Mouse (Mus musculus) hematopoietic stem cell, adult 5-6 weeks (primary cell): ENCODE results near the gene 6430548M08Rik. TPM values are rescaled to one million over a fixed set of nuclear protein-coding genes. Genes with fewer than 3 reads are reported as not detected.

Experiments
- ATAC-seq, 2 experiments: fragments of 125-278 bp in 1 of 2; replicated peaks in 1 of 2; 2 replicates each; pipeline ENCODE4 v1.8.0; 2016 to 2017; ENCODE audit warnings: inconsistent platforms in 2 of 2, mild to moderate bottlenecking in 2 of 2, moderate number of reproducible peaks in 2 of 2, low read depth in 1 of 2, moderate TSS enrichment in 1 of 2; ENCODE audit not compliant: low FRiP score in 2 of 2, poor library complexity in 2 of 2, severe bottlenecking in 2 of 2, insufficient read depth in 1 of 2, low TSS enrichment in 1 of 2
- total RNA-seq: library from RNA; stranded (forward); fragments of 172-1452, 232-1000 nt; gene quantifications from 2 replicates; pipeline ENCODE4 v1.2.3, GENCODE M21; 2017

Gene 6430548M08Rik
- total RNA-seq, 1 experiment from 2014 or later = 4.9 TPM

DNA sequence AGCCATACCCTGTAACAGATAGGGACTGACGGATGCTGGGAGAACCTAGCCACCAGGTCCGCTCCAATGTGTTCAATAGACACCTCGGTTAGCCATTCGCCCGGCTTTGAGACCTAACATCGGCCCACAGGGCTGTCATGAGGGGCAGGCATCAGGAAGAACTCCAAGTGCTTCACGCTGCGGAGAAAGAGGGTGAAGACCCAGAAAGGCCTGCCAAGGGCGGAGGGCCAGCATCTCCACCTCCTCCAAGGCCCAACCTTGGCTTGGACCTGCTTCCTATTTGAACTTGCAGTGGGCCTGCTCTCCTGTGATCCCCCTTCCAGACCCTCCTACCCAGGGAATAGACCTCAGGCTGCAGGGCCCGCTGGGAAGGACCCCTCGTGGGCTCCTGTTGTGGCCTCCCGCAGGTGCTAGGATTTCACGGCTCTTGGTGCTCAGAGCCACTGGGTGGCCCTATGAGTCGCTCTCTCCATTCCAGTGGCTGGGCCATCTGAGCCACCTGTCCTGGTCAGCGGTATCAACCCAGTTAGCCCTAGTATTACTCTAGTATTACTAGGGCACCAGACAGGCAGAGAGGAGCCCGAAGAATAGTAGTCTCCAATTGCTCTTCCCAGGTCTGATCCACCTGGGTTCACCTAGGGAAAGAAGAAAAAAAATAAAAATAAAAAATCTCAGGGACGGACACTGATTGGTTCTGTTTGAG, 76.3 kb downstream of the 6430548M08Rik start:
- ATAC-seq = no peak

DNA sequence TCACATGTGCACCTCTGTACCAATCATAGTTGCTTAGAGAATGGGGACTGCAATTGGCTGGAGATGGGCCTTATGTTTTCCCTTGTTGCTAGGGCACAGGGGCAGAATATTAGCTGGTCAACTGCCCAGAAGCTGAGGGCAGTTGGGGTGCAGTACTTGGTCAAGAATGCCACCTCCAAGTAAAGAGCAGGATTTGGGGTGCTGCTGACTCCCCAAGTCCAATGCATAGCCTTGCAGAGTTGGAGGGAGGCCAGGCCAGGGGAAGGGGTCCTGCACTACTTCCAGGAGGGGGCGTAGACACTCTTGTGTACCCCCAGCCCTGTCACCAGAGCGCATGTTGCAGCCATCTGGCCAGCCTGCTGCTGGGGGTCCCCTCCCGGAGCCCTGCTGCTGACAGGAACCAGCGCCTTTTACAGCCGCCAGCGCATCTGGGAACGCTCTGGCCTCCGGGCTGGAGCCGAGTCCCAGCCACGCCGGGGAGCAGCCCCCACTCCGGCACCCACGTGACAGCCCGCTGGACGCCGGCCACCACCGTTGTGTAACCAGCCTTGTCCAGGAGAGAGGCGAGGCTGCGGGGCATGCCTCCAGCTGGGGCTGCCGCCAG, 77.0 kb downstream of the 6430548M08Rik start:
- ATAC-seq = no peak

DNA sequence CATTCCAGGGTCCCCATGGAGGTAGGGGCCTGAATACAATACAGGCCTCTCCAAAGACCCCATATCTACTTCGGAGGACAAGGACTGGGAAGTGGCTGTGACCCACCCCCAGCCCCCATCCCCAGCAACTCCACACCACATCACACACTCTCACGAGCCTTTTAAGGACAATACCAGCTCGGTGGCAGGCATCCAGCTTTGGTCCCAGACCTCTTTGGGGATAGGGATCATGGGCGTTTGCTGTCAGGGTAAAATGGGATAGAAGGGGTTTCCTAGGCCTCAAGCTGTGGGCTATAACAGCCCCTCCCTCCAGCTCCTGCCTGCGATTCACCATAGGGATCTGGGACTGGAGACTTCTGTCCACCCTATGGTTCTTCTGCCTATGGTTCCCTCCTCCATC, 77.7 kb downstream of the 6430548M08Rik start:
- no peak for ATAC-seq

DNA sequence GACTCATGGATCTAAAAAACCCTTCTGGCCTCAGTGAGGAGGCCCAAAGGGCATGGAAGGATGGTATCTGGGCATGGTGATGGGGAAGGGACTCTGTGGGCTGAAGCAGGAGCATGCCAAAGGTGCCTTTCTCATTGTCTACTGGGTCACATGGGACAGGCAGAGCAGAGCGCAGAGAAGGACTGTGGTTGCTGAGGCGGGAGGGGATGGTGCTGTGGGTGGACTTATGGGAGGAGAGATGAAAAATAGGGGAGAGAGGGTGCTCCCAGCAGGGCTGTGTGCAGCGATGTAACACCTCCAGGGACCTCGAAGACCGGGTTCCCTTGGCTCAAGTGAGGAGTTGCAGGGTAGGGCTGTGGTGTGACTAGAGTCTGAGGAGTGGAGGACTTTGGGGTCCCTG, 78.2 kb downstream of the 6430548M08Rik start:
- no peak for ATAC-seq

DNA sequence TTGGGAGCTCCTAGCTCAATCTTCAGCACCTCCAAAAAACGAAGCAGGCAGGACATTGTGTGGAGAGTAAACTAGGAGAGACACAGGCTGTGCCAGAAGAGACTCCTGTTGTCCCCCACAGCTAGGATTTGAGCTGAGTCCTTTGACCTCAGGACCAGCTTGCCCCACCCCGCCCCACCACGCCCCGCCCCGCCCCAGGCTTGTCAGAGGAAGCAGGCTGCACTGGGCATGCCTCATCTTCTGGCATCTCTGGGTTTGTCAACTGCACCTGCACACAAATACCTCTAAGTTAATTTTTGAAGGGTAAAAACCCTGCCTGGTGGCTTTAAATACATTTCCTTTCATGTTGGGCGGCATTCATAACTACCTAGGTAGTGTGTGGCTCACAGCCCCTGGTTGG, 87.4 kb downstream of the 6430548M08Rik start:
- ATAC-seq = no peak

DNA sequence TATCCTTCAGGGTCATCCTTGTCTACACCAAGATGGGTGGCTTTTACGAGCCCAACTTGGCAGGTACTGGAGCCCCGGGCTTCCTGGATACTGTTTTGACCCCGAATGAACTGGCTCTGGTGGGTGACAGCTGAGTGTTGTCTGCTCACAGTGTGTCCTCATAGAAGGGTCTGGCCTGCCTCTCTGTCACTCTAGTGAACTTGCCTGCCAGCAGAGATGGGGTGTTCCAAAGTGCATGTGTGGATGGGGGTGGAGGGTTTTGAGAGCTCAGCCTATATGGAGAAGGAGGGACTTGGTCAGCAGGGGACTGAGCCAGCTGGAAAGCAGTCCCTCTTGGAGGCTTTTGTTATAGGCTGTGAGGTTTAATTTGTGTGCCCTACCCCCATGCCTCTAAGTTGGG, 88.6 kb downstream of the 6430548M08Rik start:
- no peak for ATAC-seq

DNA sequence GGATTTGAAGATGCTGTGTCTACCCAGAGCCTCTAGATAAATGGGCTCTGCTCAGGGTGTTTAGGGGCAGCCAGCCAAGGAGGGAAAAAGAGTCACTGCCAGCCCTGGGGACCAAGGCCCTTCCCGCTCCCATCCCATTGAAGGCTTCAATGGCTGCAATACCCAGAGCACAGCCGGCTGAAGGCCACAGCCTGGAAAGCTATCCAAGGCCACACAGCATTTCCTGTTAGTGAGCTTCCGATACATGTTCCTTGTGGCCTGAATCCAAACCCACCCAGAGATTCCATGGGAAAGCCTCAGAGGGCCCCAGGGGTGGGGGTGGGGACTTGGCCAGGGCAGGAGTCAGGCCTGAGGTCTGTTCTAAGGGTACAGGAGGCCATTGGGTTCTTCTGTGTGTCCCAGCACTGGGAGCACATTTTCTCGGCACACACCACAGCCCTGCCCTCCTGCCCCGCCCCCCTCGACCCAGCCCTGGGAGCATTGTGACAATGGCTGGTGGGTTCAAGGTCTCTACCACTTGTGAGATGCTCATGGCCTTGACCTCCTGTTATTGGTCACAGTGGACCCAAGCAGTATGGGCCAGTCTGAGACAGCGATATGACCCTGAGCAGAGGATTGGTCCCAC, 90.9 kb downstream of the 6430548M08Rik start:
- no peak for ATAC-seq

DNA sequence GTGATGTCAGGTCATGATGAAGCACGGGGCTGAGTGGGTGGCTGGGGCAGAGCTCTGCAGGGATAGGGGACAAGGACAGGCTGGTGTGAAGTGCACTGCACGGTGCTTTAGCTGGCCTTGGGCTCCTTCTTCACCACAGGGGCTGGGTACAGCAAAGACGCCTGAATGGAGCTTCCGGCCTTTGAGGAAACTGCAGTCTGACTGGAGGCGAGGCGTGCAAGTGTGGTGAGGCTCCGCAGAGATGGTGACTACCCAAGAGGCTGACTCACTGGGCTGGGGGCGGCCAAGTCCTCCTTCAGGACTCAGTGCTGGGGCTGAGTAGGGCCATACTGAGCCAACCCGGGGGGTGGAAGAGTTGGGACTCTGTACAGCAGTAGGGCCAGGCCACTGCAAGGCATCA, 92.0 kb downstream of the 6430548M08Rik start:
- peak; percentile 25 to 62; a peak in 1 of 4 replicates for ATAC-seq

DNA sequence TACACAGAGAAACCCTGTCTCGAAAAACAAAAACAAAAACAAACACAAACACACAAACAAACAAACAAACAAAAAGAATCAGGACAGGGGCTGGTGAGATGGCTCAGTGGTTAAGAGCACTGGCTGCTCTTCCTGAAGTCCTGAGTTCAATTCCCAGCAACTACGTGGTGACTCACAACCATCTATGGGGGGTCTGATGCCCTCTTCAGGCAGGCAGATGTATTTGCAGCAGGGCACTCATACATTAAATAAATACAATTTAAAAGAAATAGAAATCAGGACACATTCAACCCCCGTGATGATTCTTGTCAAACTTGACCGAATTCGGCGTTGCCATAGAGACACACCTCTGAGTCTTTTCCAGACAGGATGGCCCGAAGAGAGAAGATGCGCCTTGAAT, 93.4 kb downstream of the 6430548M08Rik start:
- ATAC-seq = no peak

DNA sequence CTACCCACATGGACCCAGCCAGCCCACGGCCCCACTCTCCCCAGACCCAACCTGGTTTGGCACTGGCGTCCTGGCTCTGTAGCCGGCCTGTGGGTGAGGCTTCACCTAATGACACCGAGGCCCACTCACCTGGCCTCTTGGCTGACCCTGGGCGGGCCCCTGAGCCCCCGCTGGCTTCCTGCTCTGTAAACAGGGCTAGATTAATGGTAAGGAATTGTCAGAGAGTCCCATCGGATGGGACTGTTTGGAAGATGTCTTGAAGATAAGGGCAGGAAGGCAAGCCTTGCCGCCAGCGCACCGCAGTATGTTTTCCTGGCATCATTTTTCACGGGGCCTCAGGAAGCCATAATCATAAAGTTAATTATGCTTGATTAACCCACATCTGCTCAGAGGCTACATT, 94.2 kb downstream of the 6430548M08Rik start:
- ATAC-seq = no peak

DNA sequence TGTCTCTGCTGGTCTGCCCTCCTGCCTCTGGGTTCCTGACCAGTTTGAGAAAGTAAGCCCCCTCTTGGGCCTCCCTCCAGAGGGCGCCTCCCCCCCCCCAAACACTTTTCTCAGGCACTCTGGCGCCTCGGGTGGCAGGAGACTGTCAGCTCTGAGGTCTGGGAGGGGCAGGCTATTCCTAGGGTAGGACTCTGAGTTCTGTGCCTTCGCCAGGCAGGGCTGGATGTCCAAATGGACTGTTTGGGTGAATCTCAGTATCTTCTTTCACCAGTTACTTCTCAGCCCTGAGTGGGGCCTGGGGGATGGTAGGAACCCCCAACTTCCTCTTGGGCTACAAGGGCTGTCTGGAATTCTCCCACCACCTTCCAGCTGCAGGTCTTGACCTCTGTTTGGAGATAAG, 97.4 kb downstream of the 6430548M08Rik start:
- peak in 1 of 2 experiments; percentile 12; a peak in 1 of 4 replicates for ATAC-seq

DNA sequence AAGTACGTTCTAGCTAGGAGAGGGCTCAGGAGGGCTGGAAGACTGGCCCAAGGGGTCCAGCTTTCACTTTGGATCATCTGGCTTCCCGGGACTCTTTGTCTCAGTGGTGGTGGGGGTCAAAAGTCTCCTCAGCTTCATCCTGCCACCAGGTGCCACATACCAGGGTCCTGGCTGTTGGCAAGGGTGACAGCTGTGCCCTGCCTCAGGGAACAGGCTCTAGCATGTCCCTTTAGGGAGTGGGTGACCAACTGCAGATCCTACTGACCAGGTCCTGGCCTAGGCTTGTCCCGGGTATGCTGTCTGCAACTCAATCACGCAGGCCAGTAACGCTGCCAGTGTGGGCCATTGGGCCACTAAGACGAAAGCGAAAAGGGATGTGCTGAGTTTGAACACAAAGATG, 98.6 kb downstream of the 6430548M08Rik start:
- ATAC-seq = no peak

DNA sequence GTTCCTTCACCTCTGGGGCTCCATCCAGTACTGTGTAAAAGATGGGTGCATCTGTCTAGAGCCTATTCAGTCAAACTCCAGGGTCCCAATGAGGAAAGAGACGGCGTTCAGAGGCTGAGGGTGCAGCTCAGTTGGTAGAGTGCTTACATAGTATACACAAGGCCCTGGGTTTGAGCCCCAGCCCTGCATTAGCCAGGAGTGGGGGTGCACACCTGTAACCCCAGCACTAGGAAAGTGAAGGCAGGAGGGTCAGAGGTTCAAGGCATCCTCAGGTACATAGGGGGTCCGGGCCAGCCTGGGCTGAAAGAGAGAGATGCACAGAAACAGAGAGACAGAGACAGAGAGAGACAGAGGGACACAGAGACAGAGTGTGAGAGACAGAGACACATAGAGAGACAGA, 99.3 kb downstream of the 6430548M08Rik start:
- no peak for ATAC-seq

DNA sequence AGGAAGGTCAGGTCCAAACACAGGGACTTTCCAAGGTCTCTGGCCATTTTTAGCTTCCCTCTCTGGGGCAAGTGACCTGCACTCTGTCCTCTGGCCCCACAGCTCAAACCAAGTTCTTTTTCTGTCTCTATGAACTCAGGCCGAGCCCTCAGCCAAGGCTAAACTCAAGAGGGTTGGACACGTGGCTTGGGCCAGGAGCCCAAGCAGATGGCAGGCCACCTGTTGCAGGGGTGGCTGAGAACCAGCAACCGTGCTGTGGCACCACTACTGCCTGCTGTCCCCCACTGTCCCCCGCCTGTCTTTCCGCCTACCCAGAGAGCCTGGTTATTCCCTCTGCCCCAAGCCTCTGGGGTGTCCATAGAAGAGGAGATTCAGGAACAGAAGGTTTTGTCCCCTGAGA, 100.0 kb downstream of the 6430548M08Rik start:
- ATAC-seq = no peak

Other genes starting within 250 kb of the 6430548M08Rik start
- gene Usp10, start 203.8 kb upstream of the 6430548M08Rik start, total RNA-seq = 41.0 and 65.4 TPM in 2 replicates
- gene Gm20388, start 203.3 kb upstream of the 6430548M08Rik start, total RNA-seq = 18.4 and 33.8 TPM in 2 replicates
- gene Crispld2, start 121.7 kb upstream of the 6430548M08Rik start, total RNA-seq = 2.1 and 6.6 TPM in 2 replicates
- 16.1 and 18.4 TPM in 2 replicates for gene Zdhhc7, start 12.7 kb upstream of the 6430548M08Rik start, total RNA-seq
- not detected in 2 replicates for gene Fam92b, start 63.3 kb downstream of the 6430548M08Rik start, total RNA-seq
- 16.6 and 21.2 TPM in 2 replicates for gene Gse1, start 114.3 kb downstream of the 6430548M08Rik start, total RNA-seq